Mouse (Mus musculus): Measurements from ENCODE around the gene Nyx. TPM values are rescaled to one million over a fixed set of nuclear protein-coding genes. Genes with fewer than 3 reads are reported as not detected.

Gene Nyx
- polyA plus RNA-seq, 1 experiment from 2014 or later = not detected

DNA sequence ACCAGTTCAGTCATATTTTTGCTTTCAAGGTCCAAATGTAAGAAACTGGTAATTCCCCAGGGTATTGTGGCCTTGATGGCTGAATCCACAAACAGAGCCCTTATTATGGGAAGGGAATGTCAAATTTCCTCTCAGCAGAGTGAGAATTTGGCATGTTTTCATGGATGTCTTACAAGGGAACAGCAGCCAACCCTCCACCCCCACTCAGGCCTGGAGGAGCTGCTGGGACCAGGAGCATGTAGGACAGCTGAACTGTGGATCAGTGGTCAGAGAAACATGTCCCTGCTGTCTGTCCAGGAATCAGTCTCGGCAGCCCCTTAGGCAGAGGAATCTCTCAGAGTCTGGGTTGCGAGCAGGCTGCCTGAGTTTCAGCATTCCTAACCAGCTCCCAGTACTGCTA, 771 bp downstream of the Nyx start:
- DNase-seq (ENCODE audit: low spot score) (no peak), ATAC-seq (ENCODE audit: insufficient number of reproducible peaks, low FRiP score, low TSS enrichment, low read depth) (no peak)
- Histone ChIP-seq H3K36me3 (ENCODE audit: control insufficient read depth, insufficient read depth, low read length) (no peaks in the 10 kb centered on the region), H3K4me2 (ENCODE audit: low read depth, severe bottlenecking) (no peak overlapping the region), H3K27me3 (ENCODE audit: control insufficient read depth, insufficient read depth, low read length) (0 out of 2 replicates have a peak, but pooled peaks cover 2% of the 10 kb centered on the region), H3K9ac (ENCODE audit: low read length) (no peak overlapping the region), H3K9me3 (ENCODE audit: control insufficient read depth, low read length) (no peaks in the 10 kb centered on the region), H3K4me3 (ENCODE audit: low read depth, low read length) (no peak overlapping the region), H3K4me1 (ENCODE audit: control insufficient read depth, insufficient read depth, low read length) (no peaks in the 10 kb centered on the region), H3K27ac (replicated peaks; ENCODE audit: low read depth, low read length) (no peak overlapping the region)
- WGBS = 88% methylated on average over 2 of the region's 2 CpGs

DNA sequence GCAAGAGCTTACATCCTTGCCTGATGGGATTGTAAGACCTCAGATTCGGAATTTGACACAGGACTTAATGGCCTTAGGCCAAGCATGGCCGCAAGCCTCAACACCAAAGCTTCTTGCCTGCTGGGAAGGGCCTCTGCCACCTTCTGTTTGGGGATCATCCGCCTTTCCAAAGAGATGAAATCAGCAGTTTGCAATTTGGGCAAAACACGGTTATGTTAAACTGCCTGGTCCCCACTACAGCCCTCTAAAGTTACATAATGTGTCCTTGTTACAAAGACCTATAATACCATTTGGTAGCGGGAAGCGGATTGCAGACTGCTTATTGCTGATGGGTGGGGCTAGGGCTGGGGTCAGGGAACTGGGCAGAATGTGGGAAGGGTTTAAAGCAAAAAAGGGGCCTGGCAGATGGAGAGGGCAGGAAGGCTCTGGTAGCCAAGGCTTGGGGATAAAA, 1.2 kb downstream of the Nyx start:
- H3K27ac ChIP-seq (replicated peaks; ENCODE audit: low read depth, low read length) = no peak overlapping the region
- H3K4me3 ChIP-seq (ENCODE audit: low read depth, low read length) = no peak overlapping the region
- ATAC-seq (ENCODE audit: insufficient number of reproducible peaks, low FRiP score, low TSS enrichment, low read depth) = no peak
- WGBS = 79% methylated on average over 6 of the region's 6 CpGs
- DNase-seq (ENCODE audit: low spot score) = no peak
- H3K9me3 ChIP-seq (ENCODE audit: control insufficient read depth, low read length) = no peaks in the 10 kb centered on the region
- H3K36me3 ChIP-seq (ENCODE audit: control insufficient read depth, insufficient read depth, low read length) = no peaks in the 10 kb centered on the region
- no peaks in the 10 kb centered on the region for H3K4me1 ChIP-seq (ENCODE audit: control insufficient read depth, insufficient read depth, low read length)
- H3K9ac ChIP-seq (ENCODE audit: low read length) = no peak overlapping the region
- H3K27me3 ChIP-seq (ENCODE audit: control insufficient read depth, insufficient read depth, low read length) = 0 out of 2 replicates have a peak, but pooled peaks cover 2% of the 10 kb centered on the region
- H3K4me2 ChIP-seq (ENCODE audit: low read depth, severe bottlenecking) = no peak overlapping the region

- no peaks in the 10 kb centered on the region for H3K4me1 ChIP-seq (ENCODE audit: control insufficient read depth, insufficient read depth, low read length)
- ATAC-seq (ENCODE audit: insufficient number of reproducible peaks, low FRiP score, low TSS enrichment, low read depth) (no peak), DNase-seq (ENCODE audit: low spot score) (no peak)
- H3K9me3 ChIP-seq (ENCODE audit: control insufficient read depth, low read length) = no peaks in the 10 kb centered on the region
- no peak overlapping the region for H3K4me3 ChIP-seq (ENCODE audit: low read depth, low read length)
- no peak overlapping the region for H3K27ac ChIP-seq (replicated peaks; ENCODE audit: low read depth, low read length)
- 83% methylated on average over 9 of the region's 9 CpGs for WGBS
- H3K27me3 ChIP-seq (ENCODE audit: control insufficient read depth, insufficient read depth, low read length) = 0 out of 2 replicates have a peak, but pooled peaks cover 2% of the 10 kb centered on the region
- no peak overlapping the region for H3K4me2 ChIP-seq (ENCODE audit: low read depth, severe bottlenecking)
- no peak overlapping the region for H3K9ac ChIP-seq (ENCODE audit: low read length)
- H3K36me3 ChIP-seq (ENCODE audit: control insufficient read depth, insufficient read depth, low read length) = no peaks in the 10 kb centered on the region
These were observed 3.5 kb downstream of the Nyx start for GRCm38 (mm10) chrX:13469160-13470116.

DNA sequence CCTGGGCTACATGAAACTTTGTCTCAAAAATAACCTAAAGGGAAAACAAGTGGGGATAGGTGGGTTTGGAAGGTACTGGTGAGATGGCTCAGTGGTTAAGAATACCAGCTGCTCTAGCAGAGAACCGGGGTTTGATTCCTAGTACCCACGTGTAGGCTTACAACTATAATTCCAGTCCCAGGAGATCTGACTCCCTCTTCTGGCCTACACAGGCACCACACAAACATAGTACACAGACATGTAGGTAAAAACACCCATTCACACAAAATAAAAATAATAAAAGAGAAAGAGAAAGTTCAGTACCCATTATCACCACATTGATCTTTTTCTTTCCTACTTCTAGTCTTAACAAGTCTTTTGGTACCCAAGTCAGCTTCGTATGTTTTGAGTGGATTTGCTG, 6.0 kb downstream of the Nyx start:
- Histone ChIP-seq H3K4me1 (ENCODE audit: control insufficient read depth, insufficient read depth, low read length) (no peaks in the 10 kb centered on the region), H3K27ac (replicated peaks; ENCODE audit: low read depth, low read length) (no peak overlapping the region), H3K9ac (ENCODE audit: low read length) (no peak overlapping the region), H3K27me3 (ENCODE audit: control insufficient read depth, insufficient read depth, low read length) (0 out of 2 replicates have a peak, but pooled peaks cover 2% of the 10 kb centered on the region), H3K9me3 (ENCODE audit: control insufficient read depth, low read length) (no peaks in the 10 kb centered on the region), H3K36me3 (ENCODE audit: control insufficient read depth, insufficient read depth, low read length) (no peaks in the 10 kb centered on the region), H3K4me2 (ENCODE audit: low read depth, severe bottlenecking) (no peak overlapping the region), H3K4me3 (ENCODE audit: low read depth, low read length) (no peak overlapping the region)
- ATAC-seq (ENCODE audit: insufficient number of reproducible peaks, low FRiP score, low TSS enrichment, low read depth) (no peak), DNase-seq (ENCODE audit: low spot score) (no peak)
- WGBS = 79% methylated on average over 3 of the region's 3 CpGs

GRCm38 (mm10) chrX:13472751-13473225, 6.9 kb downstream of the Nyx start:
- Histone ChIP-seq H3K36me3 (ENCODE audit: control insufficient read depth, insufficient read depth, low read length) (no peaks in the 10 kb centered on the region), H3K4me2 (ENCODE audit: low read depth, severe bottlenecking) (no peak overlapping the region), H3K27ac (replicated peaks; ENCODE audit: low read depth, low read length) (no peak overlapping the region), H3K4me1 (ENCODE audit: control insufficient read depth, insufficient read depth, low read length) (no peaks in the 10 kb centered on the region), H3K9me3 (ENCODE audit: control insufficient read depth, low read length) (no peaks in the 10 kb centered on the region), H3K27me3 (ENCODE audit: control insufficient read depth, insufficient read depth, low read length) (0 out of 2 replicates have a peak, but pooled peaks cover 2% of the 10 kb centered on the region), H3K9ac (ENCODE audit: low read length) (no peak overlapping the region), H3K4me3 (ENCODE audit: low read depth, low read length) (no peak overlapping the region)
- ATAC-seq (ENCODE audit: insufficient number of reproducible peaks, low FRiP score, low TSS enrichment, low read depth) = no peak
- DNase-seq (ENCODE audit: low spot score) = no peak
- 76% methylated on average over 4 of the region's 4 CpGs for WGBS

GRCm38 (mm10) chrX:13475382-13475781, 9.5 kb downstream of the Nyx start:
- Histone ChIP-seq H3K9me3 (ENCODE audit: control insufficient read depth, low read length) (no peaks in the 10 kb centered on the region), H3K27me3 (ENCODE audit: control insufficient read depth, insufficient read depth, low read length) (no peaks in the 10 kb centered on the region), H3K4me3 (ENCODE audit: low read depth, low read length) (no peak overlapping the region), H3K36me3 (ENCODE audit: control insufficient read depth, insufficient read depth, low read length) (no peaks in the 10 kb centered on the region), H3K4me2 (ENCODE audit: low read depth, severe bottlenecking) (no peak overlapping the region), H3K27ac (replicated peaks; ENCODE audit: low read depth, low read length) (no peak overlapping the region), H3K4me1 (ENCODE audit: control insufficient read depth, insufficient read depth, low read length) (no peaks in the 10 kb centered on the region), H3K9ac (ENCODE audit: low read length) (no peak overlapping the region)
- ATAC-seq (ENCODE audit: insufficient number of reproducible peaks, low FRiP score, low TSS enrichment, low read depth) (no peak), DNase-seq (ENCODE audit: low spot score) (no peak)
- 75% methylated on average over 1 of the region's 1 CpGs for WGBS

GRCm38 (mm10) chrX:13477596-13477995, 11.7 kb downstream of the Nyx start:
- Histone ChIP-seq H3K4me2 (ENCODE audit: low read depth, severe bottlenecking) (no peak overlapping the region), H3K36me3 (ENCODE audit: control insufficient read depth, insufficient read depth, low read length) (no peaks in the 10 kb centered on the region), H3K27ac (replicated peaks; ENCODE audit: low read depth, low read length) (no peak overlapping the region), H3K9me3 (ENCODE audit: control insufficient read depth, low read length) (no peaks in the 10 kb centered on the region), H3K27me3 (ENCODE audit: control insufficient read depth, insufficient read depth, low read length) (0 out of 2 replicates have a peak, but pooled peaks cover 2% of the 10 kb centered on the region), H3K9ac (ENCODE audit: low read length) (no peak overlapping the region), H3K4me3 (ENCODE audit: low read depth, low read length) (no peak overlapping the region), H3K4me1 (ENCODE audit: control insufficient read depth, insufficient read depth, low read length) (no peaks in the 10 kb centered on the region)
- DNase-seq (ENCODE audit: low spot score) (no peak), ATAC-seq (ENCODE audit: insufficient number of reproducible peaks, low FRiP score, low TSS enrichment, low read depth) (no peak)
- 71% methylated on average over 2 of the region's 2 CpGs for WGBS

GRCm38 (mm10) chrX:13478298-13478697, 12.4 kb downstream of the Nyx start:
- no peak overlapping the region for H3K27ac ChIP-seq (replicated peaks; ENCODE audit: low read depth, low read length)
- 0 out of 2 replicates have a peak, but pooled peaks cover 2% of the 10 kb centered on the region for H3K27me3 ChIP-seq (ENCODE audit: control insufficient read depth, insufficient read depth, low read length)
- 56% methylated on average over 5 of the region's 5 CpGs for WGBS
- H3K4me2 ChIP-seq (ENCODE audit: low read depth, severe bottlenecking) = no peak overlapping the region
- H3K4me3 ChIP-seq (ENCODE audit: low read depth, low read length) = no peak overlapping the region
- ATAC-seq (ENCODE audit: insufficient number of reproducible peaks, low FRiP score, low TSS enrichment, low read depth) = no peak
- DNase-seq (ENCODE audit: low spot score) = no peak
- H3K9me3 ChIP-seq (ENCODE audit: control insufficient read depth, low read length) = no peaks in the 10 kb centered on the region
- H3K36me3 ChIP-seq (ENCODE audit: control insufficient read depth, insufficient read depth, low read length) = no peaks in the 10 kb centered on the region
- H3K4me1 ChIP-seq (ENCODE audit: control insufficient read depth, insufficient read depth, low read length) = no peaks in the 10 kb centered on the region
- no peak overlapping the region for H3K9ac ChIP-seq (ENCODE audit: low read length)
